Mouse (Mus musculus) G1E-ER4 (cell line): Measurements from ENCODE around the gene St3gal2. TPM values are rescaled to one million over a fixed set of nuclear protein-coding genes. Genes with fewer than 3 reads are reported as not detected.

Experiments
- GATA1 ChIP-seq: IDR thresholded peaks from one replicate; pipeline ENCODE4 v1.8.0; 2012; ENCODE audit warnings: low read length, inconsistent platforms
- polyA plus RNA-seq: library from polyadenylated mRNA; stranded (reverse); fragments of >175 nt; gene quantifications from 2 replicates; pipeline ENCODE4 v1.2.3, GENCODE M21; 2012

St3gal2 gene
- polyA plus RNA-seq, 1 experiment, result 122 TPM

DNA sequence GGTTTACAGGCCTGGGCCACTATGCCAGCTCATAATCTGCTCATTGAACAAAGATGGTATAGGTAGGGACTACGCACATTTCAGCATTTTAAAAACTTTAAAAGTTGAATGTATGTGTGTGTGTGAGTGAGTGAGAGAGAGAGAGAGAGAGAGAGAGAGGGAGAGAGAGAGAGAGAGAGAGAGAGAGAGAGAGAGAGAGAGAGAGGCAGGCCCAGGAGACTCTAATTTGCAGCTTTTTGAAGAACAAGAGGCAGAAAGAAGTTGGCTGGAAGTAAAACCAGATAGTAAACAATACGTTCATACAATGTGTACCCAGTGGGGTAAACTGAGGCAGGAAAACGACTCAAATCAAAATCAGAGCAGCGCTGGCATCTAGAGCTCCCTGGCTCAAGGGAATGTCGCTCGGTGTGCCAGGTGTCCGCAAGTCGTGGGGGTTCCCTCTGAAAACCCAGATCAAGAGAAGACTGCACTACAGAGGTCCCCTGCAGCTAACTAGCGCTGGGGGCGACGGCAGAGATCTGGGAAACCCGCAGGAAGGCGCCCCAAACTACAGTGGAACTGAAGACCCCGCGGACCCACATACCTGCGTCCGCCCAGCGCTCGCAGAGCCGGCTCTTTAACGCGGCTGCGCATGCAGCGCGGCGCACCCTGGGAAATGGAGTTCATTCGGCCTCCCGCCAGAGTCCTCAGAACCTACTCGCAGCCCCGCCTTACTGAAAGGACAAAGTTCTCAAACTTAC is 17.7 kb upstream of the St3gal2 start, which contains the start of gene Fuk:
Gene Fuk, minus strand, starts transcription at position 650 of the 740 bp plus-strand sequence.
- TF ChIP-seq GATA1, result no peak

DNA sequence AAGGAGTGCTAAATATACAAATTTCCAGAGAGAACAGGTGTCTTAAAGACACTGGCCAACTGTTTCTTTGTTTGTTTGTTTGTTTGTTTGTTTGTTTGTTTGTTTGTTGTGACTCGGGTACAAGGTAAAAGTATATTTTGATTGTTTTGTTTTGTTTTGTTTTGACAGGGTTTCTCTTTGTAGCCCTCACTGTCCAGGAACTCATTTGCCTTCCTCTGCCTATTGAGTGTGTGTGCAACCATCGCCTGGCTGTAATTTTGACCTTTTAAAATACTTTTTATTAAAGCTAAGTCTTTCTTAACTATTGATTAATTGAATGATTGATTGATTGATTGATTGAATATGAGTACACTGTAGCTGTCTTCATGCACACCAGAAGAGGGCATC is 17.1 kb upstream of the St3gal2 start:
- TF ChIP-seq GATA1, result no peak

DNA sequence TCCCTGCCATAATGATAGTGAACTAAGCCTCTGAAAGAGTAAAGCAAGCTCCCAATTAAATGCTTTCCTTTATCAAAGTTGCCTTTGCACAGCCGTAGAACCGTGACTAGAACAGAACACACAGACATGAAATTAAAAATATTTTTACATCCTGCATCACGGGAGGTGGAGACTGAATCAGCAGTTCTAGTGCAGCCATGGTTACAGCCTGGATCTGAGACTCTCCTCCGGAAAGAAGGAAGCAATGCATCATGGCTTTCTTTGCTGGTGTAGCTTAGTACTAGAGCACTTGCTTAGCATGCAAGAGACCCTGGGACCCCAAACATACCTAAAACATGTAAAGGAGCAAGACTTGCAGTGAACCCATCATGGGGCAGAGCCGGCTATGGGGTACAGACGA is 14.3 kb upstream of the St3gal2 start:
- TF ChIP-seq GATA1, result no peak

DNA sequence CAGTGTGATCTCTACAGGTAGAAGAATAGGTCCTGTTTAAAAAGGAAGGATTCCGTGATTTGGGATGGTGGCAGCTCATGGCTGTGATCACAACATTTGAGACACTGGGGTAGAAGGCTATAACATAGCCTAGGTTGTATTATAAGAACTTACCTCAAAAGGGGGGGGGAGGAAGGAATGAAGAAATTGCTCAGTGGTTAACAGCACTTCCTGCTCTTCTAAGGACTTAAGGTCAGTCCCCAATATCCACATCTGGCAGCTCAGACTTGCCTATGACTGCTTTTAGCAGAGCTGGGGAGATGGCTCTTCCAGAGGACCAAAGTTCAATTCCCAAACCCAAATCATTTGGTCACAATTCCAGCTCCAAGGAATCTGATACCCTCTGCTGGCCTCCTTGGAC is 13.0 kb upstream of the St3gal2 start:
- TF ChIP-seq GATA1, result no peak

DNA sequence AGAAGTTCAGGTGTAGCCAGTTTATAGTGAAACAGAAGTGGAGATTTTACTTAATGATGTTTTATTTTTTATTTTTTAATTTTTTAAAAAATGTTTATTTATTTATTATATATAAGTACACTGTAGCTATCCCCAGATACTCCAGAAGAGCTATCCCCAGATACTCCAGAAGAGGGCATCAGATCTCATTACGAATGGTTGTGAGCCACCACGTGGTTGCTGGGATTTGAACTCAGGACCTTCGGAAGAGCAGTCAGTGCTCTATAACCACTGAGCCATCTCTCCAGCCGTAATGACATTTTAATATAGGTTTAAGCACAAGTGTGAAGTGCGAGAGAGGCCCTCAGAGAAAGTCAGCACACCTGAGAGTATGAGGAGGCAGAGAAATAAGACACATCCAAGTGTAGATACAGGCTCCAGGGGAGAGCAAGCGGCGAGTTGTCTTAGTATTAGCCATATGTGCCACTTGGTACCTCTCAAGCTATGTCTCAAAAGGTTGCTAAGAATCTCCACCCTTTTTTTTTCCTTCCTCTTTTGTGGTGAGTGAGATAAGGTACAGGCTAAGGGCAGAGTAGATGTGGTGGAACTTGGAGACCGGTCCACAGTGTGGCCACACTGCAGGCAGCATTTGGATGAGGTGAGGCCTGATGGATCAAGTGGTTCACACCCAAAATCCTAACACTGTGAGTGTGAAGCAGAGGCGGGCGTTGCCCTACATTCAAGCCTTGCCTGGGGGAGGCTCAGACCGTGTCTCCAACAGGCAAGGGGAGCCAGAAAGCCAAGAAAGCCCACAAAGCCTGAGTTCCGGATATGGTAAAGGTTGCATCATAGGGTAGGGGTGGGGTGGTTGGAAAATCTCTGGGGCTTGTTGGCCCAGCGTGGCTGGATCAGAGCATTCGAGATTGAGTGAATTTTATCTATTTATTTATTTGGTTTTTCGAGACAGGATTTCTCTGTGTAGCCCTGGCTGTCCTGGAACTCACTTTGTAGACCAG is 7.8 kb upstream of the St3gal2 start:
- TF ChIP-seq GATA1, result peak; percentile 40

DNA sequence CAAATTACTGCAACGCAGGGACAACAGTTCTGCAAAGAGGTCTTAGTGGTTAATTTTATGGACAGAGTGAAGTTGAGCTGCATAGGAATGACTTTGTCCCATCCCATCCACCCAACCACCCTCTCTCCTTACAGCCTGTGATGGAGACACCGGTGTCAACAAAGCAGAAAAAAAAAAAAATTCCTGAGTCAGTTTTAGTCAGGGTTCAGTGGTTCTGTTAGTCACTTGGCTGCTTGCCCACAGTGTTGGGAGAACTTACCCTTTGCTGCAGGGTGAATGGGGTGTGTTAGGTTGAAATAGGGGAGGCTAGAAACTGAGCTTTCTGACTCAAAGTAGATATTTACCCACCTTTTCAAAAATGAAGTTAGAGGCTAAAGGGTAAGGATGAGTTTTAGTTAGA is 2.3 kb upstream of the St3gal2 start:
- no peak for TF ChIP-seq GATA1

DNA sequence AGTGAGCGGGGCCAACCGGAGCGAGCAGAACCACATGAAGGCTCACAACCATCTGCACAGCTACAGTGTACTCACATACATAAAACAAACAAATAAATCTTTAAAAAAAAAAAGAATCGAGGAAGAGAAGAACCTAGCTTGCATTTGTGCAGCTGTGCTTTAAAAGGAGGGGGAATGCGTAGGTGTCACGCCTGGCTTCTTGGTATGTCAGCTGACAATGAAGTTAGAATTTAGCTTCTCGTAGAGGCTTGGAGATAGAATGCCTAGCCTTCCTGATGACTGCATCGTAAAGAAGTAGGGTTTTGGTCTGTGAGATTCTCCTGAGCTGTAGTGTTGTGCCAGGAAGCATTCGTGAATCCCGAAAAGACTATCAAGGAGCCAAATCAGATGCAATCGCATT is 1.7 kb upstream of the St3gal2 start:
- TF ChIP-seq GATA1, result no peak

DNA sequence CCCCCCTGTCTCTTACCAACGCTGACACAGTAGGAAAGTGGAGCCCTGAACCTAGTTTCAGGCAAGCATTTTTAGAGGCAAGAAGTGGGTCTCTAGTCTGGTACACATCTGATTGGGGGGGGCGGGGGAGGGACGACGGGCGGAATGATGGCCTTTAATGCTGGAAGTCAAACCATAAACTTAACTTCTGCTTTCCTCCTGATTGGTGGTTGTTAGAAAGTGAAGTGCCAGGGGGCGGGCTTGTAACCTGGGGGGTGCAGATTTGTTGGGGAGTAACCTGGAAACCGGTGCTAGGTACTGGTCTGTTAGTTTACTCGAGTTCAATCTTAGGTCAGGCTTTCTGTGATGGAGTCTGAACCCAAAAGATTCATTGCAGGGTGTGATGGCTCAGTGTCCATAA is 1.3 kb upstream of the St3gal2 start:
- TF ChIP-seq GATA1, result no peak

DNA sequence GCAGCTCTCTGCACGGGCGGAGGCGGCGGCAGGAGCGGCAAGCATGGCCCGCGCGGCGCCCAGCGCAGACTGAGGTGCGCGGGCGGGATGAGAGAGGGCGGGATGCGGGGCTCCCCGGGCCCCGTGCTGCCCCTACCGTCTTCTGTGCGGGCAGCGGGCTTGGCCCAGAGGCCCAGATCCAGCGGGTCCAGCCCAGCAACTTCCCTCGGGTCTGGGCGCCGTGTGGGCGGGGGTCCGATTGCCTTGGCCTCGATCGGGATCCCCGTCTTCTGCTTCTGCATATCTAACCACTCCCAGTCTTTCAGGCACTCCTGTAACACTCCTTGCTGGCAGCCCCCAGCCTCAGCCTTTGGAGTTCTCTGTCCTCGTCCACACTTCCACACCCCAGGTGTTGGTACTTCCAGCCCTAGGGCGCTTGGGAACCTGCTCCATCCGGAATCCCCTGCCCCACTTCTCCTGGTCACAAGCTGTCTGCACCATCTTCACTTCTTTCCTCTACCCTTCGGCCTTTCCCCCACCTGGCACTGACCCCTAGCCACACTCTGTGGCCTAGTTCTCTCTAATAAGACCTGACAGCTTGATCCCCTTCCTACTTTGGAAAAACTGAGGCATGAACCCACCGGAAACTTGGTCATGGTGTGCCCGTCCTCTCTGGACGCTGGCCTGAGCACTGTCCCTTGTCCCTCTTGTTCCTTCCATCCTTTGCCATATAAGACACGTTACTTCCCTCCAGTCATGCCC is 480 bp downstream of the St3gal2 start:
- no peak for TF ChIP-seq GATA1

DNA sequence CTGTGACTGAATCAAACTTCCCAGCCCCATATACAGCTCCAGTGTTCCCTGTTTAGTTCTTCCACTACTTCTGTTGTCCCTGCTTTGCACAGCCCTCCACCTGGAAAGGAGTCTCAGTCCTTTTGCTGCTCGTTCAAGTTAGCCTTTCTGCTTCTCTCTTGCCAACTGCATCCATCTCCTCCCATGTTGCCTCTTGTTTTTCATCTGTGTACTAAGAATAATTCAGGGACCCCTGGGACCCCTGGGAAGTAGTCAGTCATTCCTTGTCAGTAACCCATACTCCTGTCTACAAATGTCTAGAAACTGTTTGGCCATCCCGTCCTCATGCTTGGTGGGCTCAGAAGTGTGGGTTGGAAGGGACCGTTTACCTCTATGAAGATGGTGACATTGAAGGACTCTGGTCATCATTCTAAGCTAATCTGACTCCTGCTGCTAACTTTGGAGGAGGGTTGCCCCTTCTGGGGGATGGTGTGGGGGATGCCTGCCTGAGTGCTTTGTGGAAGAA is 1.1 kb downstream of the St3gal2 start:
- no peak for TF ChIP-seq GATA1

DNA sequence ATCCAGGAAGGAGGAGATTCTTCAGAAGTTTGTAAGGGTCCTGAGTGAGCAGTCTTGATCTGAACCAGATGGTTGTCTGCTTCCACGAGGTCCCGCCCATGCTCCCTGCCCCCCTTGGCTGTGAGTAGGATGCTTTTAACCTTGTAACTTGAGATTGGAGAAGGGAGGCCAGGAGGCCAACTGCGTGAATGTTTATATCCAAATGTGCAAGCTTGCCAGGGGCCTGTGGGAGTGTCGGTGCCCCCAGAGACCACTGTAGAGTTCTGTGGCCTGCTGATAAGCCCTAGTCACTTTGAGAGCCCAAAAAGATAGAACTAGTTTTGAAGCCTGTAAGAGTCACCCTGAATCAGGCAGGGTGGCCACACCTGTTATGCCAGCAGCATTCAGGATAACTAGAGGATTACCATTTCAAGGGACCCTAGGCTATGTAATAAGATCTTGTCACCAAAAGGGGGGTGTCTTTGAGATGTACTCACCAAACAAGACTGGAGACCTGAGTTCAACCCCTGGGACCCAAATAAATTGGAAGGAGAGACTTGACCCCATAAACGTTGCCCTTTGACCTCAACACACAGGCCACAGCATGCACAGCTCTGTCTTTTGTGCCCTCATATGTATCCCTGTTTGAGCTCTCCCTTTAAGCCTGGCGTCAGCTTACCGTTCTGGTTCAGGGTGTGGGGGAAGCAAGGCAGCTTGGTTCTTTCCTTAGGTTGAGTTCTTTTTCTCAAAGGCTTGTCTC is 1.9 kb downstream of the St3gal2 start:
- TF ChIP-seq GATA1, result peak; percentile 58

DNA sequence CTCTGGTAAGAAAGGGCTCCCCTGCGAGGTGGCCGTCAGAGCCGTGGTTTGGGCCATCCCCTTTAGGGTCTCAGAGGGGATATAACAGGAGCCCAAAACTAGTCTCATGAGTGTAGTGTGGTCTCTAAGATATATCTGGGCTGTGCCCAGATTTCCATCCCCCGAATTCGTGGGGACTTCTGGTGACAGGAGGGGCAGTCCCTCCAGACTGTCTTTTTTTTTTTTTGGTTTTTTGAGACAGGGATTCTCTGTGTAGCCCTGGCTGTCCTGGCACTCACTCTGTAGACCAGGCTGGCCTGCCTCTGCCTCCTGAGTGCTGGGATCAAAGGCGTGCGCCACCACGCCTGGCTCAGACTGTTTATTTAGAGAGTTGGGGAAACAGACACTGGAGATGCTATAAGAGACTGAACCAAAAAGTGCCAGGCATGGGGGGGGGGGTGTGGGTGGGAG is 6.0 kb downstream of the St3gal2 start:
- no peak for TF ChIP-seq GATA1

DNA sequence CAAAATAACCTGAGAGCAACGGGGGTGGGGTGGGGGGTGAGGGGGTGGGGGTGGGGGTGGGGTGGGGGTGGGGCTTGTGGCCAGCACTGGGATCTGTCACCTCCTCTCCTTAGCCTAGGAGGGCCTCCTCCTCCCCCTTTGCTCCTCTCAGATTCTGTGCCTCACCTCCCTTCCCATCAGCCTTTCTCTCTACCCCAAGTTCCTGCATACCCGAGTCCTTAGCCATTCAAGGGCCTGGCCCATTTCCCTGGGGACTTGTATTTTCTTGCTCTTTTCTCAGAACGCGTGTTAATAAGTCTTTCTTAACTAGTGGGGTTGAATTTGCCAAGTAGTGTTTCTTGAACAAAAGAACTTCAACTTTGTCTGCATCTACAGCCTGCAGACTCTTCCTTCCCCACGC is 7.0 kb downstream of the St3gal2 start:
- no peak for TF ChIP-seq GATA1

DNA sequence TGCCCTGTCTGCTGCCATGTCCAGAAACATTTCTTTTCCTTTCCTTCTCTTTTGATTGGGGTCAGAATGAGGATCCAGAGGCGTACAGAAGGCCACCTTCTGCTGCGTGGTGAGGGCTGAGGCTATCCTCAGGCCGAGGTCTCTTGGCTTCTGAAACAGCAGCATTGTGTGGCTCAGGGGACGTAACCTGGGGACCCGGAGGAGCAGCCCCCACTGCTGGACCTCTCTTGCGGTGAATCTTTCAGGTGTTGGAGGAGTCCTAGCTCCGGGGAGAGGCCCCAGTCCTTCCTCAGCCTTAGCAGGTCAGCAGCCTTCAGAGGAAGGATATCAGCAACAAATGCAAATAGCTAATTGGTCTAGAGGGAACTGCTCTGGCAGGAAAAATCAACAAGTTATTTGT is 8.7 kb downstream of the St3gal2 start:
- TF ChIP-seq GATA1, result no peak

DNA sequence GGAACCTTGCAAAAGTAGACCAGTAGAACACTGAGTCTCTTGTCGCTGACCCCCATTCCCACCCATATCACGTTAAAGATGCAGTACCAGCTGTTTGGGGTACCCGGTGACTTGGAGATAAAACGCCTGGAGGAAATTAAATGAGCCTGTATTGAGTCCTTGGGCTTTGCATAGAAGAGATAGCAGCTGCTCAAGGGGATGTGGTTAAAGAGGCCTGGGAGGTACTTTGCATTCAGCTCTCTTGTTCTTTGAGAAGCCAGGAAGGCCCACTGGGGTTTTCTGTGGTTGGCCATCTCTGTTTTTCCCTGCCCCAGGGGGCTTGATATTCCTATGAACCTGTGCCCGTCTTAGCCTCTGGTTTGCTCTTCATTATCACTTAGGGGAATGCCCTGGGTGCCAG is 9.3 kb downstream of the St3gal2 start:
- peak; percentile 91 for TF ChIP-seq GATA1
